Mouse (Mus musculus): ENCODE measurements around the gene Olfr73.
"Not testable (repeated sequence)": the region's sequence is repeated elsewhere in the genome, so short reads cannot be mapped to it uniquely, and the experiment has no call there.

Gene Olfr73

DNA sequence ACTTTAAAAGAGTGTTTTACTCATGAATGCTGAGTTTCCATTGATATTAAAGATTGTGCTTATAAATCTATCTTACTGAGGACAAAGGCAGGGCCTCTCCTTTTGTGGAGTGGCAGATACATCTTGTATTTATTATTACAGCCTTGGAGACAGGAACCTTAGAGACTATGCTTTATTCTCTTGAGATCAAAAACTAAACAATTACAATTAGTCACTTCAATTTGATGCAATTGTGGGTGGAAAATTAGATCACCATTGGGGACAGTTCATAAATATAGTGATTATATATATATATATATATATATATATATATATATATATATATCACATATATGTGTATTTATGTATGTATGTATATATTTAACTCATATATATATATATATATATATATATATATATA is at the start of gene Olfr73:
Gene Olfr73, minus strand, starts transcription at position 101 of the 400 bp plus-strand sequence.
- no peak for DNase-seq (ENCODE audit: extremely low spot score)

DNA sequence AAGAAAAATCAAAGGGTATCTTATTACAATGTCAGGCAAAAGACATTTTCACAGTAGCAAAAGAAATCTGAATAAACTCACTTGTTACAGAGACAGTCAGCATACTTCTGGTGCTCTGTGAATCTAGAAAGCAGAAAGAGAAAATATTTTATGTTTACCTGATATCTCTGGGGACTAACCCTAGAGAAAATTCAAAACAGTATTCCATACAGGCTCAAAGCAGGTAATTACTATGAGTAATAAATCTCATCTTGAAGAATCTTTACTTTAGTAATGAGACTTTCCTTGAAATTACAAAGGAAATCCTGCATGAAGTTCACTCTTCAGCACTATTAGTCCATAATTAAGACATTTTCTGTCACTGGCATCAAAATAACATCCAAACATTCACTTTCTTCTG is 34.2 kb upstream of the Olfr73 start, which contains the start of gene Olfr1163:
Gene Olfr1163, minus strand, starts transcription at position 101 of the 400 bp plus-strand sequence.
- no peak for DNase-seq (ENCODE audit: extremely low spot score)

DNA sequence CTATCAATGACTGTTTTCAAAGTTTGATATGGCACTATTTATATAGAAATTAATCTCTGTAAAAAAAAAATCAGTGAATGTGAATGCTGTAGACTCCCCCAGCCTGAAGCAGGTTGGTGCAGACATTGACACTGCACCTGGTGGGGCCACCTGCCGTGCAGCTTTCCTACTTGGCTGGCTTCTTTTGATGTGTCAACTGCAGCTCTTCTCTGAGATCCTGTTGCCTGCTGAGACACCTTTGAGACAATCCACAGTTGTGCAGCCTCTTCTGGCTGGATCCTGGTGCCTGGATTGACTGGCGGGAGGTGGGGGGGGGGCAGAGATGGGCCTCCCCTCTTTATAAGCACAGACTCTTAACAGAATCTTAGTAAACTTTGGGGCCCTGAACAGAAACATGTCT is 26.1 kb upstream of the Olfr73 start:
- DNase-seq (ENCODE audit: extremely low spot score) = no peak

DNA sequence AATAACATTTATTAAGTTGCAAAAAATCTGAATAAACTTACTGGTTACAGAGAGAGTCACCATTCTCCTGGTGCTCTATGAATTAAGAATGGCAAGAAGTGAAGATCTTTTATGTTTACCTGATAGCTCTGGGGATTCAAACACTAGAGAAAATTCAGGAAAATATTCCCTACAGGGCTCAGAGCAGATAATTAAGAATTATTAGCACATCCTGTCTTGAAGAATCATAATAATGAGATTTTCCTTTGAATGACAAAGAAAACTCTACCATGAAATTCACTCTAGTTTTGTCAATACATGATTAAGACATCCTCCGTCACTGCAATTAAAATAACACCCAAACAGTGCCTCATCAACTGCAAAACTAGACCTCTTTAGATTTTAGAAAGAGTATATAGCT is 13.5 kb upstream of the Olfr73 start, which contains the start of gene Olfr1162:
Gene Olfr1162, minus strand, starts transcription at position 101 of the 400 bp plus-strand sequence.
- DNase-seq (ENCODE audit: extremely low spot score) = no peak

GRCm38 (mm10) chr2:88022474-88022873 is 15.0 kb downstream of the Olfr73 start, which contains the start of gene Olfr1161:
Olfr1161 (plus strand) TSS chr2:88022774.
- not testable (repeated sequence) for DNase-seq (ENCODE audit: extremely low spot score)

DNA sequence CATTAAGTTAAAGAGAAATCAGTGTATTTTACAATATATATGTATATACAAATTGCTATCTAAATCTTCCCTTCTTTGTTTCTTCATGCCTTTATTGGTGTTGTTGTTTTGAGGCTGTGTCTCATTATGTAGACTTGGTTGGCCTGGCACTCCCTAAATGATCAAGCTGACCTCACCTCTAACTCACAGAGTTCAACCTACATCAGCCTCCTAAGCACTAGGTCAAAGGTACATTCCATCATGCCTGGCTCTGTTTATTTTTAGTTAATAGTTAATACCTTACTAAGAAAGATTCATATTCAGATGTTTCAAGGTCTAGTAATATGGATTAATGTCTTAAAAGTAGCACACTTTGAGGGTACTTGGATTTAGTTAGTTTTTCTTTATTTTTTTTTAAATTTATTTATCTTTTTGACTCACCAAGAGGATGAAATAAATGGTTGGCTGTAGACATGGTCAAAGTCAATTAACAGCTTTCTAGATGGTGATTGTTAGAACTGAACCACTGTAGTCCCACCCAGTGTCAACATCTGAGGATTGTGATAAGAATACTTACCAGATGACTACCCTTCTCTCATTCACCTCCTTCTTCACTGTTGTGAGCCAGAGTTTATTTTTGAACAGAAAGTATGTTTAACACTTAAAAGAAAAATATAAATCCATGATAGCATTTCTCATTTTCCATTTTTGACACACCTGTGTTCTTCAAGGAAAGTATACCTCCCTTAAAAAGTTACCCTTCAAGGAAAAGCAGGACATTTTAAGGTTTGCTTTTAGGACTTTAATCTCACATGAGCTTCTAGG is 29.8 kb downstream of the Olfr73 start, which contains the start of gene Olfr1160:
Gene Olfr1160, minus strand, starts transcription at position 754 of the 804 bp plus-strand sequence.
- no peak for DNase-seq (ENCODE audit: extremely low spot score)

DNA sequence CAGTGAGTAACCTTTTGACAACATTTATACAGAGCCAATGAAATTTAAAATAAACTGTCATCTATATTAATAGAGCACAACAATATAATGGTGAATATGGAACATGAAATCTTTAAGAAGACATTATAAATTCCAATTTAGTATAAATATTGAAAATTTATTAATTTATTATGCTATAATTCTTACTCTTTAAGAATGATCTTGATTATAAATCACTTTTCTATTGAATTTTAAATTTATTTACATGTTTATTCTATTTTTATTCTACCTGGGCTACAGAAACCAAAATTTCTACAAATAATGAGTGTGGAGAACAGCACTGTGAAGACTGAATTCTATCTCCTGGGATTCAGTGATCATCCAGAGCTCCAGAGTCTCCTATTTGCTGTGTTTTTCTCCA is 47.7 kb downstream of the Olfr73 start, which contains the start of gene Olfr1158:
Gene Olfr1158, plus strand, starts transcription at position 301 of the 400 bp plus-strand sequence.
- DNase-seq (ENCODE audit: extremely low spot score) = no peak
